Mouse (Mus musculus) olfactory bulb, adult 2 months (tissue): Measurements from ENCODE around the gene Ltv1. TPM values are rescaled to one million over a fixed set of nuclear protein-coding genes. Genes with fewer than 3 reads are reported as not detected.

ENCODE experiments used
- H3K27ac ChIP-seq: fragments of 200-500 bp; 2 replicates; pipeline ENCODE4 v1.5.1; 2012; ENCODE audit warnings: low read depth, low read length; ENCODE audit not compliant: insufficient read depth
- H3K4me1 ChIP-seq: fragments of 200-500 bp; 2 replicates; pipeline ENCODE4 v1.6.1; 2012; ENCODE audit warnings: low read length; ENCODE audit not compliant: control insufficient read depth, insufficient read depth
- H3K4me3 ChIP-seq: fragments of 200-500 bp; 2 replicates; pipeline ENCODE4 v1.5.1; 2012; ENCODE audit warnings: mild to moderate bottlenecking, low read depth, low read length, moderate library complexity; ENCODE audit not compliant: insufficient read depth
- CTCF ChIP-seq: fragments of 200-500 bp; IDR thresholded peaks from 2 replicates; pipeline ENCODE4 v1.5.1; 2012; ENCODE audit warnings: low read depth, mild to moderate bottlenecking, low read length, moderate library complexity; ENCODE audit not compliant: insufficient read depth
- POLR2A ChIP-seq: fragments of 200-500 bp; IDR thresholded peaks from 2 replicates; pipeline ENCODE4 v1.6.1; 2012; ENCODE audit warnings: mild to moderate bottlenecking, low read depth, low read length, moderate library complexity; ENCODE audit not compliant: insufficient read depth
- WGBS: fragments of 180-500 bp; shearing (Covaris S2); methylation state at CpG from one replicate; pipeline ENCODE4 v1.1.7; 2018; 5-methylcytosine and 5-hydroxymethylcytosine counted together
- polyA plus RNA-seq: library from polyadenylated mRNA; stranded (reverse); fragments of >200 nt; gene quantifications from 2 replicates; pipeline ENCODE4 v1.2.4, GENCODE M21; 2012; ENCODE audit warnings: low replicate concordance; ENCODE audit not compliant: missing spikeins, insufficient read depth, insufficient read length

Gene Ltv1
- polyA plus RNA-seq, 1 experiment: not detected

DNA sequence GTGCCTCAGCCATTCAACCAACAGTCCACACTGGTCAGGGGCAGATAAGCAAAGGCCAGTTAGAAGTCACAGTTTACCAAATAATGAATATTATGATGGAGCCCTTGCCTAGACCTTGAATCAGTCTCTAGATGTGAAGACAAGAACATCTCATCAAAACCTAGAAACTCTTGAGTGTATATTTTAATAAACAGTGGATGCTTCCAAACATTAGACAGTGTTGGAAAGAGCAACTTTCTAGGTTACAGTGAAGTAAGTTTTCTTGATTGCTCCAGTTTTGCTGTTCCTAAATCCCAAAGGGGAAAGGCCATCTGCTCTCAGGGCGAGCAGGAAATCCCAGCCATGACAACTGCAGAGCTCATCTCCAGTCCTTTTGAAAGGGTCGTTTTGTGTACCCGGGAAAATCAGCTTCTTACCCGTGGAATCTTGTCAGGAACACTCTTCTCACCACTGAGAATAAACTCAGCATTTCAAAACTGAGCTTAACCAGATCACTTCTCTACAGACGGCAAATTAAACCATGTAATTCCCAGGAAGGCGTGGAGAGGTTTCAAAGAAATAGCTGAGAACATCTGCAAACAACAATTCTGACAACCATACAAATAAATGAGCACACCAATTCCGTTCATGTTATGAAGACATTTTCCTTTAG, 14.9 kb downstream of the Ltv1 start, which contains the start of gene Zc2hc1b:
TSS of gene Zc2hc1b (minus strand) at position 51 of the 652 bp plus-strand sequence.
- Histone ChIP-seq H3K4me3 (no peak within 1 kb of the TSS), H3K27ac (no peak within 1 kb of the TSS), H3K4me1 (no peaks in the 10 kb centered on the region)
- 80% methylated on average over 7 of the region's 7 CpGs for WGBS
- TF ChIP-seq POLR2A (no peak), CTCF (no peak)

DNA sequence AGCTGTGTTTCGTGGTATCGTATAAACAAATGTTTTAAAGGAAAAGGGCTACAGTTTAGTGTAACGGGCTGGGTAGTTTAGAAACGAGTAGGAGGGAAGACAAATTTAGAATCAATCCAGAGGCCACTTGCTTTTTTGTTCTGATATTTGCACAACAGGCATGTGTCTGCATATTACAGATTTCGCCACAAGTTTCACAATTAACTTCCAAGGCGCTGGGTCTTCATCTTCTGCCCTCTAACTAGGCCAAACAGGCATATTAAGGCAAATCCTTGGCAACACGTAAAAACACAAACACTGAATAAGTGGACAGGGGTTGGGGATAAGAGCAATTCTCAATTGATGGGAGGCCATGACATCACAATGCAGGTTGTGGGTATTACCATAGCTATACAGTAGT, 17.1 kb downstream of the Ltv1 start:
- H3K27ac ChIP-seq: no peak overlapping the region
- no peaks in the 10 kb centered on the region for H3K4me1 ChIP-seq
- TF ChIP-seq POLR2A (no peak), CTCF (no peak)
- 78% methylated on average over 7 of the region's 7 CpGs for WGBS
- H3K4me3 ChIP-seq: no peak overlapping the region

DNA sequence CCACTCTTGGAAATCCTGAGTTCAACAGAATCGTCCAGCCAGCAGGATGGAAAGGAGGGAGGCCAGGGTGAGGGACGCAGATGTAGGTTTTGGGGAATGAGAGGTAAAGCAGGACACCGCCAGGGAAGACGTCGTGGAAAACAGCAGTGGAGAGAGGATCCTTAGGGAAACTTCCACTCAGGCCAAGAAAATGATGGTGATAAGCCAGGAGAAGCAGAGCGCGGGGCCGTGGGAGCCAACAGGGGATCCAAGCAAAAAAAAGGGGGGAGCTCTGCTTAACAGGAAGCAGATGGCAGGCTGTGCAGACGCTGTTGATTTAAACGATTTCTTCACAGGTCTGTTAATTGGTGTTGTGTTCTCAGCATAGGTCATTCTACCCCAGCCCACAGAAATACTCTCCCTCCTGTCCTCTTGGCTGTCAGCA, 20.2 kb downstream of the Ltv1 start:
- no peak overlapping the region for H3K27ac ChIP-seq
- no peak overlapping the region for H3K4me3 ChIP-seq
- 67% methylated on average over 10 of the region's 10 CpGs for WGBS
- no peaks in the 10 kb centered on the region for H3K4me1 ChIP-seq
- TF ChIP-seq POLR2A (no peak), CTCF (no peak)

DNA sequence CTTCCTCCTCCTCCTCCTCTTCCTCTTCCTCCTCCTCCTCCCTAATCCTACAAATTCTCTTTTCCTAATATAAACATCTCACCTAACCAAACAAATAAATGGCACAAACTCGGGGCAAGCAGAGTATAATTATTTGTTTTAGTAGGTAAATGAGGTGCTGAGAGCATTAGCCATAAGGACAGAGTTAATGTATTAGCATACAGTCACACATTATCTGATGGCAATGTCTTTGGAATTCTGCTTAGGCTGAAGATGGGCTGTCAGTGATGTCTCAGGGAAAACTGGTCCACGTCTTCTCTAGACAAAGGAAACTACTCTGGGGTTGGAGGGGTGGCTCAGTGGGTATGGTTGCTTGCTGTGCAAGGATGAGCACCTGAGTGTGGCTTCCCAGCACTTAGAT, 21.5 kb downstream of the Ltv1 start:
- TF ChIP-seq POLR2A (no peak), CTCF (no peak)
- Histone ChIP-seq H3K27ac (no peak overlapping the region), H3K4me1 (no peaks in the 10 kb centered on the region), H3K4me3 (no peak overlapping the region)
- WGBS: 68% methylated on average over 2 of the region's 2 CpGs

DNA sequence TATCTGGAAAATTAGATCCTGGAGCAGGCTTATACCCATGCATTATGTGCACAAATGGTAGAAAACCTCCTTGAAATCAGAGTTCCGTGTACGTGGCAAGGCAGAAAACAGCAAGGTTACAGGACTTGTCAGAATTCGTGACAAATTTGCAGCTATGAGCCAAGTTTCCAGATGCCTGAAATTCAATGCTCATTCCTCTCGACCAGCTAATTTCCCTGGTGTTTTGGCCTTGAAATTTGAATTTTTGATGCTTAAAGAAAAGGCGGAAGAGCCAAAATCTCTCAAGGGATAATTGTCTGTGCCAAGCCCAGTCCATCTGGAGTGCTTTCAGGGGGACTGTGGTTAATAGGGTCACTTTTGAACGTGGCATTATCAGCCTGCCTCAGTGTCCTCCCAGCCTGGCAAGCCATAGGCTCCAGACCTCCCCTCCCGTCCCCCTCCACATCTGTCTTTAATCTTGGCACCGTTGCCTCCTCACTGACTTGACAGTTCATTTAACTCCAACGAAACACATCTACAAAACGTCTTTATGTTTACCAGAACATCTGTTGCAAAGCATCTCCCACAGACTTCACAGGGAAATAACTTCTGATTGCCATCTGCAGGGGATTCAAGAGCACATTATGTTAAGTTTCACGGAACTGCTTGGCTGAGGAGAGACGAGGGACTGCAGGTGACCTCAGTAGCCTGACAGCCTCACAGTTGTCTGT, 22.1 kb downstream of the Ltv1 start:
- no peaks in the 10 kb centered on the region for H3K4me1 ChIP-seq
- H3K27ac ChIP-seq: no peak overlapping the region
- no peak overlapping the region for H3K4me3 ChIP-seq
- WGBS: 36% methylated on average over 12 of the region's 12 CpGs
- TF ChIP-seq CTCF (no peak), POLR2A (no peak)

DNA sequence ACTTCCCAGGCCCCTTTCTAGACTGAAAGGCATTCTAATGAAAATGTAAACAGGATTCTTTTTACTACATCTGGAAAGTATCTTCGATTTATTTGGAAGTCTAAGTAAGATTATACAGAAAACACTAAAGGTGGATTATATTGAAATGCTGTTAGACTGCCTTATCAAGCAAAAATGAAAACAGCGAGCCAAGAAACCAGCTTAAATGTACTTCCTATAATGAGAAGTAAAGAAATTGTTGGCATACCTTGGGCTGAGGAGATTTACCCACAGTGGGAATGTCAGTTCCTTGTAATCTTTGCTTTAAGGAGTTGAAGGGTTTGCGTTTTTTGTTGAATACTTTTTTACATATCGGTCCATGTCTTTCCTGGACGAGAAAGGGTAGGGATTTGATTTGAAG, 24.5 kb downstream of the Ltv1 start:
- Histone ChIP-seq H3K4me1 (no peaks in the 10 kb centered on the region), H3K27ac (no peak overlapping the region), H3K4me3 (no peak overlapping the region)
- WGBS: 91% methylated on average over 5 of the region's 5 CpGs
- TF ChIP-seq POLR2A (no peak), CTCF (no peak)

DNA sequence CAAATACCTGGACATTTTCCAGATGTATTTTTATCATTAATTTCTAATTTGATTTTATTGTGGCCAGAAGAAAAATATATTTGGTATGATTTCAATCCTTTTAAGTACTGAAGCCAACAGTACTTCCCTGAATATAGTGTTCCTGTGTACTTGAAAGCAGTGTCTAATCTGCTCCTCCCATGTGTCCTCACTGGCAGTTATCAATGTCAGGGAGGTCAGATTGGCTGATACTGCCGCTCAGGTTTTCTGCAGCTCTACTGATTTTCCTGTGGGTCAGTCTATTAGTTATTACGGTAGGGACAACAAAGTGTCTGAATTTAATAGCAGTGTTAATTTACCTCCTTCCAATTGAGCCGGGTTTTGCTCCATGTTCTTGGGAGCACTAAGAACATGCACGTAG, 30.9 kb downstream of the Ltv1 start:
- Histone ChIP-seq H3K4me1 (no peaks in the 10 kb centered on the region), H3K27ac (no peak overlapping the region), H3K4me3 (no peak overlapping the region)
- no peak for TF ChIP-seq POLR2A
- TF ChIP-seq CTCF: no peak
- WGBS: 82% methylated on average over 4 of the region's 4 CpGs

DNA sequence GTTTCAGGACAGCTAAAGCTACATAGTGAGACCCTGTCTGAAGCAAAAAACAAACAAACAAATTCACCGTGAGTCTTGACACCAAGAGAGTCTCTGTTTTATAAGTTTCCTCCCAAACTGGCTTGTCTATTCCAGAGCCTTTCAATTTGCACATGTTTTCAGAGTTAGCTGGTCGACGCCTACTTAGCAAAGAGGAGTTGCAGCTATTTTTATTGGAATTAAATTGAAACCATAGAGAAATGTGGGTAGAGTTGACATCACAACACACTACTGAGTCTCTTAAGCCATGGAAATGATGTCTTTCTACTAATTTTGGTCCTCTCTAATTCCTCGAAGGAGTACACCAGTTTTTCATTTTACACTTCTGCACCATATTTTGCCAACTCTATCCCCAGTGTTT, 32.1 kb downstream of the Ltv1 start:
- H3K4me3 ChIP-seq: no peak overlapping the region
- TF ChIP-seq POLR2A (no peak), CTCF (no peak)
- no peaks in the 10 kb centered on the region for H3K4me1 ChIP-seq
- 77% methylated on average over 4 of the region's 4 CpGs for WGBS
- H3K27ac ChIP-seq: no peak overlapping the region

DNA sequence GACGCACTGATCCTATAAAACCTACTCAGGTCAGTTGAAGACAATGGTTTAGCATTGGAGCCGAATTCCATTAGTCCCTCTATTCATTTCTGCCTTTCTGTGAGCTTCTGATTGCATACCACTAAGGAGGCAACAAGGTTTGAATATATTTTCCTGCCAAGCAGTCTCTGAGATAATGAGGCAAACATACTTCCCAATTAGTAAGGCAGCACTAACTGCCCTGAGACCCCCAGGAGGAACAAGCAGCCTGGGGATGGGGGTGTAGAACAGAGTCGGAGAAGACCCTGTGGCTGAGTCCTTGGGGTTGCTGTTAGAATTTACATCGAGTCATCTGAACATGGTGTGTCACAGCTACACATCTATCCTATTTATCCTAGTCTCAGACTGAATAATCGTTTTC, 37.6 kb downstream of the Ltv1 start:
- H3K4me1 ChIP-seq: no peaks in the 10 kb centered on the region
- no peak overlapping the region for H3K4me3 ChIP-seq
- TF ChIP-seq POLR2A (no peak), CTCF (no peak)
- no peak overlapping the region for H3K27ac ChIP-seq
- 51% methylated on average over 5 of the region's 5 CpGs for WGBS

DNA sequence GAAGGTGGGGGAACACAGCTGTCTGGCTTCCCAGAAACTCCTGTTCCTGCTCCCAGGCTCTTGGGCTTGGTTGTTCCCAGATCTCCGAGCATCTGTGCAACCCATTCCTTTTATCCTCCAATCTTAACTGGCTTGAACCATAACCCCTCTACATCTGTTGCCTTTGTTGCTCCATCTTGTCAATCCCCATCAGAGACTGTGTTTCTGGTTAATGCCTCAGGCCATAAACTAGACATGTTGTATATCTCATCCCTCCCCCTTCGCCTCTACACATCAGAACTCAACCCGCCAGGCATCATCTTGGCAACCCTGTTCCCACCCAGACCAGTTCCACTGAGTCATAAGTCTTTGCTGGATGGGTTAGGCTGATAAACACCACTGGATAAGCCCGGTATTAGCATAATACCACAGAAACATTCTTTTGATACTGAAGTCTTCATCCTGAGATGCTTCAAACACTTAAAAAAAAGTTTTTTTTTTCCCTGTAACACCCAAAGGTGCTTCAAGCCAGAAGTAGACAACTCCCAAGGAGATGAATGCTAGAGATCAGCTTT, 40.1 kb downstream of the Ltv1 start:
- H3K4me1 ChIP-seq: no peaks in the 10 kb centered on the region
- TF ChIP-seq CTCF (no peak), POLR2A (no peak)
- 93% methylated on average over 4 of the region's 4 CpGs for WGBS
- H3K4me3 ChIP-seq: no peak overlapping the region
- no peak overlapping the region for H3K27ac ChIP-seq
